Mouse (Mus musculus) lung, embryonic 15.5 days (tissue): ENCODE data around the gene Ctnna3. TPM values are rescaled to one million over a fixed set of nuclear protein-coding genes. Genes with fewer than 3 reads are reported as not detected.

Source experiments
- ATAC-seq: fragments of 200-750 bp; cut with Nextera tagmentation; 2 replicates; pipeline ENCODE4 v1.8.0; 2017; ENCODE audit warnings: moderate number of reproducible peaks, borderline replicate concordance; ENCODE audit not compliant: low FRiP score, low TSS enrichment; ENCODE audit errors: extremely low read depth
- H3K27ac ChIP-seq: fragments of 300-500 bp; sonication (generic); 2 replicates; pipeline ENCODE4 v1.5.1; 2015; ENCODE audit warnings: moderate library complexity, mild to moderate bottlenecking, inconsistent platforms
- H3K27me3 ChIP-seq: fragments of 300-500 bp; sonication (generic); 2 replicates; pipeline ENCODE4 v1.6.1; 2015; ENCODE audit warnings: inconsistent platforms
- H3K36me3 ChIP-seq: fragments of 300-500 bp; sonication (generic); 2 replicates; pipeline ENCODE4 v1.6.1; 2015; ENCODE audit warnings: inconsistent platforms
- H3K4me1 ChIP-seq: fragments of 300-500 bp; sonication (generic); 2 replicates; pipeline ENCODE4 v1.6.1; 2015; ENCODE audit warnings: inconsistent platforms
- H3K4me2 ChIP-seq: fragments of 300-500 bp; sonication (generic); 2 replicates; pipeline ENCODE4 v1.6.1; 2015; ENCODE audit warnings: inconsistent platforms, mild to moderate bottlenecking, moderate library complexity
- H3K4me3 ChIP-seq: fragments of 300-500 bp; sonication (generic); 2 replicates; pipeline ENCODE4 v1.5.1; 2015; ENCODE audit warnings: mild to moderate bottlenecking, inconsistent platforms
- H3K9ac ChIP-seq: fragments of 300-500 bp; sonication (generic); 2 replicates; pipeline ENCODE4 v1.6.1; 2015; ENCODE audit warnings: inconsistent platforms
- H3K9me3 ChIP-seq: fragments of 300-500 bp; sonication (generic); 2 replicates; pipeline ENCODE4 v1.6.1; 2016; ENCODE audit warnings: inconsistent platforms
- WGBS: fragments of 180-500 bp; shearing (Covaris S2); methylation state at CpG from one replicate; pipeline ENCODE4 v1.1.7; 2015; 5-methylcytosine and 5-hydroxymethylcytosine counted together
- polyA plus RNA-seq: library from polyadenylated mRNA; unstranded; fragments of >200 nt; fragmentation: Nextera tagmentation; extraction: Ambion mirVana; gene quantifications from 2 replicates; pipeline ENCODE4 v1.2.1, GENCODE M21; 2015

The Ctnna3 gene
- polyA plus RNA-seq, 1 experiment from 2014 or later = 1.2 TPM

- Histone ChIP-seq H3K9ac (no peak overlapping the region), H3K27ac (no peak overlapping the region), H3K4me2 (no peak overlapping the region), H3K36me3 (no peaks in the 10 kb centered on the region), H3K4me1 (no peaks in the 10 kb centered on the region), H3K4me3 (no peak overlapping the region), H3K9me3 (no peaks in the 10 kb centered on the region), H3K27me3 (no peaks in the 10 kb centered on the region)
- WGBS = 86% methylated on average over 8 of the region's 8 CpGs
- ATAC-seq = no peak
Measured at GRCm38 (mm10) chr10:63566691-63567090, 136.8 kb downstream of the Ctnna3 start.

GRCm38 (mm10) chr10:63571561-63571960, 141.7 kb downstream of the Ctnna3 start:
- H3K27ac ChIP-seq = no peak overlapping the region
- no peak overlapping the region for H3K9ac ChIP-seq
- no peaks in the 10 kb centered on the region for H3K9me3 ChIP-seq
- no peak overlapping the region for H3K4me2 ChIP-seq
- ATAC-seq = no peak
- no peaks in the 10 kb centered on the region for H3K27me3 ChIP-seq
- H3K4me1 ChIP-seq = no peaks in the 10 kb centered on the region
- no peak overlapping the region for H3K4me3 ChIP-seq
- no peaks in the 10 kb centered on the region for H3K36me3 ChIP-seq

- 81% methylated on average over 7 of the region's 7 CpGs for WGBS
- Histone ChIP-seq H3K27ac (no peak overlapping the region), H3K4me2 (no peak overlapping the region), H3K27me3 (no peaks in the 10 kb centered on the region), H3K36me3 (no peaks in the 10 kb centered on the region), H3K9ac (no peak overlapping the region), H3K9me3 (no peaks in the 10 kb centered on the region), H3K4me3 (no peak overlapping the region), H3K4me1 (no peaks in the 10 kb centered on the region)
- ATAC-seq = no peak
Measured at GRCm38 (mm10) chr10:63572866-63573265, 143.0 kb downstream of the Ctnna3 start.

- peak; percentile 52 for ATAC-seq
- Histone ChIP-seq H3K4me1 (no peaks in the 10 kb centered on the region), H3K9me3 (no peaks in the 10 kb centered on the region), H3K4me3 (no peak overlapping the region), H3K9ac (no peak overlapping the region), H3K27ac (no peak overlapping the region), H3K27me3 (no peaks in the 10 kb centered on the region), H3K36me3 (no peaks in the 10 kb centered on the region), H3K4me2 (no peak overlapping the region)
- WGBS = 79% methylated on average over 7 of the region's 7 CpGs
Measured at GRCm38 (mm10) chr10:63574100-63574609, 144.3 kb downstream of the Ctnna3 start.

- no peaks in the 10 kb centered on the region for H3K36me3 ChIP-seq
- H3K4me2 ChIP-seq = no peak overlapping the region; the same call in 1 of the 2 replicates
- H3K9me3 ChIP-seq = no peaks in the 10 kb centered on the region
- H3K4me1 ChIP-seq = no peaks in the 10 kb centered on the region
- H3K27ac ChIP-seq = no peak overlapping the region
- peak; percentile 52; the same call in 1 of the 2 replicates for ATAC-seq
- H3K4me3 ChIP-seq = no peak overlapping the region
- H3K9ac ChIP-seq = no peak overlapping the region
- WGBS = 7% methylated on average over 14 of the region's 14 CpGs
- H3K27me3 ChIP-seq = no peaks in the 10 kb centered on the region; the same call in 1 of the 2 replicates
Measured at GRCm38 (mm10) chr10:63582608-63583007, 152.7 kb downstream of the Ctnna3 start.

GRCm38 (mm10) chr10:63583798-63584374, 154.0 kb downstream of the Ctnna3 start:
- WGBS = 62% methylated on average over 20 of the region's 20 CpGs
- Histone ChIP-seq H3K36me3 (no peaks in the 10 kb centered on the region), H3K4me3 (no peak overlapping the region), H3K4me2 (peak overlapping the region; percentile 33; the same call in 1 of the 2 replicates), H3K9me3 (no peaks in the 10 kb centered on the region), H3K27me3 (no peaks in the 10 kb centered on the region; the same call in 1 of the 2 replicates), H3K27ac (no peak overlapping the region), H3K9ac (no peak overlapping the region), H3K4me1 (no peaks in the 10 kb centered on the region)
- no peak for ATAC-seq

- ATAC-seq = no peak
- Histone ChIP-seq H3K27me3 (no peaks in the 10 kb centered on the region), H3K9me3 (no peaks in the 10 kb centered on the region), H3K4me2 (no peak overlapping the region), H3K27ac (no peak overlapping the region), H3K4me3 (no peak overlapping the region), H3K9ac (no peak overlapping the region), H3K36me3 (no peaks in the 10 kb centered on the region), H3K4me1 (no peaks in the 10 kb centered on the region)
- 82% methylated on average over 5 of the region's 5 CpGs for WGBS
Measured at GRCm38 (mm10) chr10:63599417-63599816, 169.5 kb downstream of the Ctnna3 start.

- no peak overlapping the region for H3K4me3 ChIP-seq
- H3K4me2 ChIP-seq = no peak overlapping the region
- no peaks in the 10 kb centered on the region for H3K9me3 ChIP-seq
- H3K36me3 ChIP-seq = no peaks in the 10 kb centered on the region
- H3K27ac ChIP-seq = no peak overlapping the region
- ATAC-seq = no peak
- H3K27me3 ChIP-seq = no peaks in the 10 kb centered on the region
- no peak overlapping the region for H3K9ac ChIP-seq
- WGBS = 65% methylated on average over 2 of the region's 2 CpGs
- H3K4me1 ChIP-seq = no peaks in the 10 kb centered on the region
Measured at GRCm38 (mm10) chr10:63601206-63601605, 171.3 kb downstream of the Ctnna3 start.

- no peaks in the 10 kb centered on the region for H3K27me3 ChIP-seq
- no peak overlapping the region for H3K4me2 ChIP-seq
- H3K27ac ChIP-seq = no peak overlapping the region
- no peaks in the 10 kb centered on the region for H3K36me3 ChIP-seq
- ATAC-seq = no peak
- no peaks in the 10 kb centered on the region for H3K9me3 ChIP-seq
- H3K4me3 ChIP-seq = no peak overlapping the region
- no peak overlapping the region for H3K9ac ChIP-seq
- WGBS = 55% methylated on average over 1 of the region's 1 CpGs
- no peaks in the 10 kb centered on the region for H3K4me1 ChIP-seq
Measured at GRCm38 (mm10) chr10:63628546-63628945, 198.6 kb downstream of the Ctnna3 start.

GRCm38 (mm10) chr10:63633915-63634314, 204.0 kb downstream of the Ctnna3 start:
- Histone ChIP-seq H3K4me3 (no peak overlapping the region), H3K4me2 (no peak overlapping the region), H3K4me1 (no peaks in the 10 kb centered on the region), H3K27me3 (no peaks in the 10 kb centered on the region), H3K9ac (no peak overlapping the region), H3K9me3 (no peaks in the 10 kb centered on the region), H3K36me3 (no peaks in the 10 kb centered on the region), H3K27ac (no peak overlapping the region)
- no peak for ATAC-seq
- 77% methylated on average over 1 of the region's 1 CpGs for WGBS

GRCm38 (mm10) chr10:63637987-63638386, 208.1 kb downstream of the Ctnna3 start:
- no peaks in the 10 kb centered on the region for H3K9me3 ChIP-seq
- H3K4me1 ChIP-seq = no peaks in the 10 kb centered on the region
- H3K36me3 ChIP-seq = no peaks in the 10 kb centered on the region
- no peaks in the 10 kb centered on the region for H3K27me3 ChIP-seq
- no peak overlapping the region for H3K9ac ChIP-seq
- H3K27ac ChIP-seq = no peak overlapping the region
- H3K4me2 ChIP-seq = no peak overlapping the region
- 68% methylated on average over 5 of the region's 5 CpGs for WGBS
- ATAC-seq = no peak
- no peak overlapping the region for H3K4me3 ChIP-seq

GRCm38 (mm10) chr10:63647300-63647699, 217.4 kb downstream of the Ctnna3 start:
- Histone ChIP-seq H3K4me2 (no peak overlapping the region), H3K9ac (no peak overlapping the region), H3K4me1 (no peaks in the 10 kb centered on the region), H3K9me3 (no peaks in the 10 kb centered on the region), H3K4me3 (no peak overlapping the region), H3K27me3 (no peaks in the 10 kb centered on the region), H3K36me3 (no peaks in the 10 kb centered on the region), H3K27ac (no peak overlapping the region)
- WGBS = 54% methylated on average over 3 of the region's 3 CpGs
- no peak for ATAC-seq

- ATAC-seq = no peak
- Histone ChIP-seq H3K27me3 (no peaks in the 10 kb centered on the region), H3K9me3 (no peaks in the 10 kb centered on the region), H3K9ac (no peak overlapping the region), H3K27ac (no peak overlapping the region), H3K4me2 (no peak overlapping the region), H3K4me3 (no peak overlapping the region), H3K4me1 (no peaks in the 10 kb centered on the region), H3K36me3 (no peaks in the 10 kb centered on the region)
- 75% methylated on average over 3 of the region's 3 CpGs for WGBS
Measured at GRCm38 (mm10) chr10:63650307-63650706, 220.4 kb downstream of the Ctnna3 start.
